Mouse (Mus musculus) liver, postnatal 0 days (tissue): ENCODE data around the gene Dek. TPM values are rescaled to one million over a fixed set of nuclear protein-coding genes. Genes with fewer than 3 reads are reported as not detected.

Experiments used
- ATAC-seq: fragments of 200-750 bp; cut with Nextera tagmentation; 2 replicates; pipeline ENCODE4 v1.8.0; 2017; ENCODE audit warnings: mild to moderate bottlenecking, moderate library complexity
- DNase-seq: peaks from one replicate; pipeline ENCODE4 v3.0.0-alpha.2; 2016
- H3K27ac ChIP-seq: fragments of 300-500 bp; sonication (generic); 2 replicates; pipeline ENCODE4 v1.5.1; 2014; ENCODE audit warnings: antibody characterized with exemption, moderate library complexity, mild to moderate bottlenecking, low read depth
- H3K27me3 ChIP-seq: fragments of 300-500 bp; sonication (generic); 2 replicates; pipeline ENCODE4 v1.6.1; 2014; ENCODE audit warnings: low read length, control low read depth, mixed read lengths; ENCODE audit not compliant: insufficient read depth
- H3K36me3 ChIP-seq: fragments of 300-500 bp; sonication (generic); replicated peaks from 2 replicates; pipeline ENCODE4 v1.6.1; 2014; ENCODE audit warnings: mild to moderate bottlenecking, control low read depth, low read length, moderate library complexity, mixed read lengths; ENCODE audit not compliant: insufficient read depth
- H3K4me1 ChIP-seq: fragments of 300-500 bp; sonication (generic); 2 replicates; pipeline ENCODE4 v1.6.1; 2014; ENCODE audit warnings: antibody characterized with exemption, mild to moderate bottlenecking, control low read depth; ENCODE audit not compliant: insufficient read depth
- H3K4me2 ChIP-seq: fragments of 300-500 bp; sonication (generic); 2 replicates; pipeline ENCODE4 v1.6.1; 2014; ENCODE audit warnings: low read depth, mild to moderate bottlenecking, low read length, moderate library complexity, mixed read lengths
- H3K4me3 ChIP-seq: fragments of 300-500 bp; sonication (generic); 2 replicates; pipeline ENCODE4 v1.5.1; 2014; ENCODE audit warnings: low read depth, low read length
- H3K9ac ChIP-seq: fragments of 300-500 bp; sonication (generic); replicated peaks from 2 replicates; pipeline ENCODE4 v1.6.1; 2014; ENCODE audit warnings: mild to moderate bottlenecking, moderate library complexity
- H3K9me3 ChIP-seq: fragments of 300-500 bp; sonication (generic); 2 replicates; pipeline ENCODE4 v1.6.1; 2016; ENCODE audit warnings: mild to moderate bottlenecking, control low read depth, low read length, mixed read lengths
- CTCF ChIP-seq: sonication (generic); IDR thresholded peaks from 2 replicates; pipeline ENCODE4 v1.5.1; 2016; ENCODE audit warnings: antibody characterized with exemption, low read depth
- EP300 ChIP-seq: IDR thresholded peaks from 2 replicates; pipeline ENCODE4 v1.6.1; 2016; ENCODE audit warnings: antibody characterized with exemption, low read depth, mild to moderate bottlenecking
- WGBS: fragments of 180-500 bp; shearing (Covaris S2); extraction: QIAGEN DNeasy Blood & Tissue Kit; methylation state at CpG from one replicate; pipeline ENCODE4 v1.1.7; 2014; ENCODE audit not compliant: insufficient replicate concordance; 5-methylcytosine and 5-hydroxymethylcytosine counted together
- polyA plus RNA-seq: library from polyadenylated mRNA; unstranded; fragments of >200 nt; fragmentation: Nextera tagmentation; extraction: Ambion mirVana; gene quantifications from 2 replicates; pipeline ENCODE4 v1.2.1, GENCODE M21; 2015

The Dek gene
- polyA plus RNA-seq, 1 experiment from 2014 or later, result 302 TPM

GRCm38 (mm10) chr13:47148573-47148972, 42.6 kb upstream of the Dek start:
- WGBS, result 65% methylated on average over 11 of the region's 11 CpGs

GRCm38 (mm10) chr13:47146388-47146787, 40.4 kb upstream of the Dek start:
- Histone ChIP-seq H3K27me3 (no peaks in the 10 kb centered on the region), H3K27ac (no peak overlapping the region), H3K4me3 (no peak overlapping the region), H3K9me3 (no peaks in the 10 kb centered on the region), H3K4me1 (peaks cover 3% of the 10 kb centered on the region), H3K36me3 (no peaks in the 10 kb centered on the region), H3K4me2 (no peak overlapping the region), H3K9ac (no peak overlapping the region)
- TF ChIP-seq EP300, result no peak
- no peak for ATAC-seq
- WGBS, result 74% methylated on average over 7 of the region's 7 CpGs
- no peak for DNase-seq

More at GRCm38 (mm10) chr13:47148573-47148972, 42.6 kb upstream of the Dek start:
- ATAC-seq, result peak; percentile 42; the same call in 1 of the 2 replicates
- H3K27ac ChIP-seq, result peak overlapping the region; percentile 83; the same call in 1 of the 2 replicates
- H3K36me3 ChIP-seq, result no peaks in the 10 kb centered on the region
- TF ChIP-seq EP300, result no peak
- no peak for TF ChIP-seq CTCF
- H3K27me3 ChIP-seq, result no peaks in the 10 kb centered on the region
- H3K4me1 ChIP-seq, result peaks cover 3% of the 10 kb centered on the region
- no peaks in the 10 kb centered on the region for H3K9me3 ChIP-seq
- H3K4me2 ChIP-seq, result no peak overlapping the region
- H3K9ac ChIP-seq, result no peak overlapping the region
- H3K4me3 ChIP-seq, result no peak overlapping the region
- DNase-seq, result no peak

- no peak for DNase-seq
- ATAC-seq, result no peak
- 74% methylated on average over 9 of the region's 9 CpGs for WGBS
These were observed 39.9 kb upstream of the Dek start for GRCm38 (mm10) chr13:47145939-47146338.

GRCm38 (mm10) chr13:47142764-47143163, 36.8 kb upstream of the Dek start:
- H3K27me3 ChIP-seq, result no peaks in the 10 kb centered on the region
- ATAC-seq (no peak), DNase-seq (no peak)
- H3K4me1 ChIP-seq, result no peaks in the 10 kb centered on the region; the same call in 1 of the 2 replicates
- TF ChIP-seq CTCF, result no peak
- TF ChIP-seq EP300, result no peak
- H3K27ac ChIP-seq, result no peak overlapping the region
- H3K4me2 ChIP-seq, result no peak overlapping the region
- H3K9me3 ChIP-seq, result 0 out of 2 replicates have a peak, but pooled peaks cover 2% of the 10 kb centered on the region
- H3K36me3 ChIP-seq, result no peaks in the 10 kb centered on the region
- H3K4me3 ChIP-seq, result no peak overlapping the region
- H3K9ac ChIP-seq, result no peak overlapping the region
- 50% methylated on average over 6 of the region's 6 CpGs for WGBS

More at GRCm38 (mm10) chr13:47145939-47146338, 39.9 kb upstream of the Dek start:
- no peaks in the 10 kb centered on the region for H3K9me3 ChIP-seq
- no peaks in the 10 kb centered on the region for H3K36me3 ChIP-seq
- no peak for TF ChIP-seq EP300
- TF ChIP-seq CTCF, result no peak
- H3K27ac ChIP-seq, result no peak overlapping the region
- H3K4me2 ChIP-seq, result no peak overlapping the region
- no peak overlapping the region for H3K9ac ChIP-seq
- H3K4me3 ChIP-seq, result no peak overlapping the region
- no peaks in the 10 kb centered on the region for H3K27me3 ChIP-seq
- H3K4me1 ChIP-seq, result peaks cover 3% of the 10 kb centered on the region

- H3K9ac ChIP-seq, result no peak overlapping the region
- TF ChIP-seq EP300 (no peak), CTCF (no peak)
These were observed 29.7 kb upstream of the Dek start for GRCm38 (mm10) chr13:47135741-47136140.

GRCm38 (mm10) chr13:47134836-47135235, 28.8 kb upstream of the Dek start:
- no peak for ATAC-seq
- DNase-seq, result no peak
- Histone ChIP-seq H3K4me2 (no peak overlapping the region), H3K4me1 (no peaks in the 10 kb centered on the region), H3K27me3 (no peaks in the 10 kb centered on the region), H3K36me3 (0 out of 2 replicates have a peak, but pooled peaks cover 8% of the 10 kb centered on the region), H3K4me3 (no peak overlapping the region), H3K9me3 (no peaks in the 10 kb centered on the region), H3K27ac (no peak overlapping the region), H3K9ac (no peak overlapping the region)
- TF ChIP-seq CTCF (no peak), EP300 (no peak)
- 84% methylated on average over 7 of the region's 7 CpGs for WGBS

More at GRCm38 (mm10) chr13:47135741-47136140, 29.7 kb upstream of the Dek start:
- H3K36me3 ChIP-seq, result 0 out of 2 replicates have a peak, but pooled peaks cover 8% of the 10 kb centered on the region
- no peak overlapping the region for H3K4me2 ChIP-seq
- H3K4me1 ChIP-seq, result no peaks in the 10 kb centered on the region
- DNase-seq (no peak), ATAC-seq (no peak)
- no peaks in the 10 kb centered on the region for H3K27me3 ChIP-seq
- H3K4me3 ChIP-seq, result no peak overlapping the region
- H3K27ac ChIP-seq, result no peak overlapping the region
- H3K9me3 ChIP-seq, result 0 out of 2 replicates have a peak, but pooled peaks cover 2% of the 10 kb centered on the region
- WGBS, result 76% methylated on average over 7 of the region's 7 CpGs
